Mouse (Mus musculus): ENCODE measurements around the gene Spc25. TPM values are rescaled to one million over a fixed set of nuclear protein-coding genes. Genes with fewer than 3 reads are reported as not detected.

Spc25 gene
- polyA plus RNA-seq, 1 experiment from 2014 or later = 276 TPM

- Histone ChIP-seq H3K36me3 (ENCODE audit: control insufficient read depth, insufficient read depth, low read length) (no peaks in the 10 kb centered on the region), H3K9ac (ENCODE audit: low read length) (no peak overlapping the region), H3K4me1 (ENCODE audit: control insufficient read depth, insufficient read depth, low read length) (no peaks in the 10 kb centered on the region), H3K4me2 (no peak overlapping the region), H3K4me3 (ENCODE audit: low read depth, low read length) (no peak overlapping the region), H3K27ac (ENCODE audit: low read depth, low read length) (no peak overlapping the region), H3K27me3 (ENCODE audit: control insufficient read depth, insufficient read depth, low read length) (no peaks in the 10 kb centered on the region), H3K9me3 (ENCODE audit: control insufficient read depth, low read length) (no peaks in the 10 kb centered on the region)
- ATAC-seq (ENCODE audit: low FRiP score) (no peak), DNase-seq (ENCODE audit: low spot score, missing footprints) (peak; percentile 33)
Observed at GRCm38 (mm10) chr2:69158907-69159306, 47.1 kb downstream of the Spc25 start.

- DNase-seq (ENCODE audit: low spot score, missing footprints) (peak; percentile 72), ATAC-seq (ENCODE audit: low FRiP score) (no peak)
- Histone ChIP-seq H3K27ac (ENCODE audit: low read depth, low read length) (no peak overlapping the region), H3K9me3 (ENCODE audit: control insufficient read depth, low read length) (no peaks in the 10 kb centered on the region), H3K27me3 (ENCODE audit: control insufficient read depth, insufficient read depth, low read length) (no peaks in the 10 kb centered on the region), H3K36me3 (ENCODE audit: control insufficient read depth, insufficient read depth, low read length) (no peaks in the 10 kb centered on the region), H3K4me2 (no peak overlapping the region), H3K4me3 (ENCODE audit: low read depth, low read length) (no peak overlapping the region), H3K4me1 (ENCODE audit: control insufficient read depth, insufficient read depth, low read length) (no peaks in the 10 kb centered on the region), H3K9ac (ENCODE audit: low read length) (no peak overlapping the region)
- 78% methylated on average over 7 of the region's 7 CpGs for WGBS
Observed at GRCm38 (mm10) chr2:69156283-69156682, 49.7 kb downstream of the Spc25 start.

GRCm38 (mm10) chr2:69155861-69156260 lies 50.1 kb downstream of the Spc25 start:
- Histone ChIP-seq H3K4me1 (ENCODE audit: control insufficient read depth, insufficient read depth, low read length) (no peaks in the 10 kb centered on the region), H3K4me2 (no peak overlapping the region), H3K4me3 (ENCODE audit: low read depth, low read length) (no peak overlapping the region), H3K36me3 (ENCODE audit: control insufficient read depth, insufficient read depth, low read length) (no peaks in the 10 kb centered on the region), H3K9me3 (ENCODE audit: control insufficient read depth, low read length) (no peaks in the 10 kb centered on the region), H3K27ac (ENCODE audit: low read depth, low read length) (no peak overlapping the region), H3K27me3 (ENCODE audit: control insufficient read depth, insufficient read depth, low read length) (no peaks in the 10 kb centered on the region), H3K9ac (ENCODE audit: low read length) (no peak overlapping the region)
- WGBS = 65% methylated on average over 3 of the region's 3 CpGs
- DNase-seq (ENCODE audit: low spot score, missing footprints) (no peak), ATAC-seq (ENCODE audit: low FRiP score) (no peak)

GRCm38 (mm10) chr2:69150841-69151240 lies 55.2 kb downstream of the Spc25 start:
- no peak overlapping the region for H3K4me3 ChIP-seq (ENCODE audit: low read depth, low read length)
- H3K27me3 ChIP-seq (ENCODE audit: control insufficient read depth, insufficient read depth, low read length) = no peaks in the 10 kb centered on the region
- H3K9me3 ChIP-seq (ENCODE audit: control insufficient read depth, low read length) = no peaks in the 10 kb centered on the region
- no peak overlapping the region for H3K4me2 ChIP-seq
- H3K9ac ChIP-seq (ENCODE audit: low read length) = no peak overlapping the region
- no peak overlapping the region for H3K27ac ChIP-seq (ENCODE audit: low read depth, low read length)
- no peaks in the 10 kb centered on the region for H3K4me1 ChIP-seq (ENCODE audit: control insufficient read depth, insufficient read depth, low read length)
- no peaks in the 10 kb centered on the region for H3K36me3 ChIP-seq (ENCODE audit: control insufficient read depth, insufficient read depth, low read length)
- WGBS = 26% methylated on average over 5 of the region's 5 CpGs
- ATAC-seq (ENCODE audit: low FRiP score) = peak; percentile 40; the same call in 1 of the 2 replicates
- DNase-seq (ENCODE audit: low spot score, missing footprints) = peak; percentile 90

- WGBS = 92% methylated on average over 10 of the region's 10 CpGs
- H3K4me1 ChIP-seq (ENCODE audit: control insufficient read depth, insufficient read depth, low read length) = no peaks in the 10 kb centered on the region
- no peak overlapping the region for H3K4me3 ChIP-seq (ENCODE audit: low read depth, low read length)
- no peaks in the 10 kb centered on the region for H3K27me3 ChIP-seq (ENCODE audit: control insufficient read depth, insufficient read depth, low read length)
- no peak overlapping the region for H3K9ac ChIP-seq (ENCODE audit: low read length)
- ATAC-seq (ENCODE audit: low FRiP score) (no peak), DNase-seq (ENCODE audit: low spot score, missing footprints) (no peak)
- H3K27ac ChIP-seq (ENCODE audit: low read depth, low read length) = no peak overlapping the region
- H3K9me3 ChIP-seq (ENCODE audit: control insufficient read depth, low read length) = no peaks in the 10 kb centered on the region
- no peaks in the 10 kb centered on the region for H3K36me3 ChIP-seq (ENCODE audit: control insufficient read depth, insufficient read depth, low read length)
- H3K4me2 ChIP-seq = no peak overlapping the region
Observed at GRCm38 (mm10) chr2:69149154-69149553, 56.8 kb downstream of the Spc25 start.

- Histone ChIP-seq H3K27ac (ENCODE audit: low read depth, low read length) (no peak overlapping the region), H3K27me3 (ENCODE audit: control insufficient read depth, insufficient read depth, low read length) (no peaks in the 10 kb centered on the region), H3K4me2 (no peak overlapping the region), H3K4me3 (ENCODE audit: low read depth, low read length) (no peak overlapping the region), H3K9me3 (ENCODE audit: control insufficient read depth, low read length) (no peaks in the 10 kb centered on the region), H3K9ac (ENCODE audit: low read length) (no peak overlapping the region), H3K4me1 (ENCODE audit: control insufficient read depth, insufficient read depth, low read length) (no peaks in the 10 kb centered on the region), H3K36me3 (ENCODE audit: control insufficient read depth, insufficient read depth, low read length) (no peaks in the 10 kb centered on the region)
- 72% methylated on average over 3 of the region's 3 CpGs for WGBS
- ATAC-seq (ENCODE audit: low FRiP score) = no peak
- no peak for DNase-seq (ENCODE audit: low spot score, missing footprints)
Observed at GRCm38 (mm10) chr2:69148691-69149090, 57.3 kb downstream of the Spc25 start.

Other genes with a start within 250 kb of the Spc25 start
- gene Nostrin, start 70.4 kb downstream of the Spc25 start, polyA plus RNA-seq (2014; fragmentation: Nextera tagmentation; extraction: Ambion mirVana) = 0.77 and 1.2 TPM in 2 replicates
- not detected in 2 replicates for gene G6pc2, start 4.9 kb upstream of the Spc25 start, polyA plus RNA-seq (2014; fragmentation: Nextera tagmentation; extraction: Ambion mirVana)
- 0.03 TPM in 1 of 2 replicates, not detected in the other for gene Abcb11, start 136.4 kb upstream of the Spc25 start, polyA plus RNA-seq (2014; fragmentation: Nextera tagmentation; extraction: Ambion mirVana)
- gene Dhrs9, start 174.3 kb upstream of the Spc25 start, polyA plus RNA-seq (2014; fragmentation: Nextera tagmentation; extraction: Ambion mirVana) = not detected in 2 replicates